Mouse (Mus musculus): Measurements from ENCODE around the gene Hpd.
A peak's percentile ranks its signal among the peaks of the same experiment; 100 is the strongest.

Hpd gene

DNA sequence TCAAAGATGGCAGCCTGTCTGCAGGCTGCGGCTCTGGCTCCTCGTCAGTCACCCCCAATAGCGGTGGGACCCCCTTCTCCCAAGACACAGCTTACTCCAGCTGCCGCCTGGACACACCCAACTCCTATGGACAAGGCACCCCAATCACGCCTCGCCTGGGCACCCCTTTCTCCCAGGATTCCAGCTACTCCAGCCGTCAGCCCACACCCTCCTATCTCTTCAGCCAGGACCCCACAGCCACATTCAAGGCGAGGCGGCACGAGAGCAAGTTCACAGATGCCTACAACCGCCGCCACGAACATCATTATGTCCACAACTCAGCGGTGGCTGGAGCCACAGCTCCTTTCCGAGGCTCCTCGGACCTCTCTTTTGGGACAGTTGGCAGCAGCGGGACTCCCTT is 35.0 kb downstream of the Hpd start:
- no peak for DNase-seq (ENCODE audit: low read depth, low spot score)

DNA sequence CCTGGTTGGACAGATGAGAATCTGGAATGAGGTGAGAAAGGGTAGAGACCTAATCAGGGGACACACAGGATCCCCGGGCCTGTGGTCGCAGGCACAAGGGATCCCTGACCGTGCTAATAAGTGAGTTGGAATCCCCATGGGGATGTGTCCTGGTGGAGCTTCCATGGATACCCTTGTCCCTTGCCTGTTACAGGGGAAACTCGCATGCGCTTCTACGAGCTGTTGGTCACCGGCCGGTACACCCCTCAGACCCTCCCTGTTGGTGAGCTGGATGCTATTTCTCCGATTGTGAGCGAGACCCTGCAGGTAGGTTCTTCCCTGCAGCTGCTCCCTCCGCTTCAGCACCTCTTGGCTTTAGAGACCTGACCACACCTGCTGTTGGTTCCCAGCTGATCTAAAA is 36.2 kb downstream of the Hpd start:
- no peak for DNase-seq (ENCODE audit: low read depth, low spot score)

DNA sequence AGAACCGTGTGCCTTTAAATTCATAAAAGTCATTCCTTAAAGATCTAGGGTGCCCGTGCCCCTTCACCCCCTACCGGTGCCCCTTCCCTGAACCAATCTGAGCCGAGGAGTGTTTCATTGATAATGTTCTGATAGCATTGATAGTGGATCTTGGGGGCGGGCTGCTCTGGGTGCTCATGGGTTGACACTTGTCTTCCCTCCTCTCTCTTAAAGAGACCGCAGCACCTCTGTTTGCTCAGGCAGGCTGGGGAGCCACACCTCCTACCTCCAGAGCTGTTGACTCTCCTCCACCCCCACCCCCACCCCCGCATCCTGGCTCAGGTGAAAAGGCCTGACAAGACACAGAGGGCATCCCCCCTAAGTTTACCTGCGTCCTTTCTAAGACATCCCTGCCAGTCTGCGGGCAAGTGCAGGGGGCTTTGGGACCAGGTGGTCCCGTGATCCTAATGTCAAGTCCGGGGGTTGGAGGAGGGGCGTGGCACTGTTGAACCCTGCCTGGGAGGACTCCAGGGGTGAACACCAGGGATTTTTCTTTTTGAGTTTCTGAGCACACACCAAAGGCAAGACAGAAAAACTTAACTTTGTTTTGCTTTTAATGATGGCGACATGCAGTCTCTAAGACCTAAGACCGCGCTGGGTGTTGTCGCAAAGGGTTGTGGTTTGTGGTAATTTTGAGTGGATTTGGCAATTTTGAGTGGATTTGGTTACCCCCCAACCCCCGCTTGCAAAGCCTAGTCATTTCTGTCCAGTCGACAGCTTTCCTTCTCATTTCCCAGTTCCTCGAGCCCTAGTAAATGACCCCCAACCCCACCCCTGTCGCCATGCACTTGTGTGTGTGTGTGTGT is 37.6 kb downstream of the Hpd start:
- DNase-seq (ENCODE audit: low read depth, low spot score) = no peak

DNA sequence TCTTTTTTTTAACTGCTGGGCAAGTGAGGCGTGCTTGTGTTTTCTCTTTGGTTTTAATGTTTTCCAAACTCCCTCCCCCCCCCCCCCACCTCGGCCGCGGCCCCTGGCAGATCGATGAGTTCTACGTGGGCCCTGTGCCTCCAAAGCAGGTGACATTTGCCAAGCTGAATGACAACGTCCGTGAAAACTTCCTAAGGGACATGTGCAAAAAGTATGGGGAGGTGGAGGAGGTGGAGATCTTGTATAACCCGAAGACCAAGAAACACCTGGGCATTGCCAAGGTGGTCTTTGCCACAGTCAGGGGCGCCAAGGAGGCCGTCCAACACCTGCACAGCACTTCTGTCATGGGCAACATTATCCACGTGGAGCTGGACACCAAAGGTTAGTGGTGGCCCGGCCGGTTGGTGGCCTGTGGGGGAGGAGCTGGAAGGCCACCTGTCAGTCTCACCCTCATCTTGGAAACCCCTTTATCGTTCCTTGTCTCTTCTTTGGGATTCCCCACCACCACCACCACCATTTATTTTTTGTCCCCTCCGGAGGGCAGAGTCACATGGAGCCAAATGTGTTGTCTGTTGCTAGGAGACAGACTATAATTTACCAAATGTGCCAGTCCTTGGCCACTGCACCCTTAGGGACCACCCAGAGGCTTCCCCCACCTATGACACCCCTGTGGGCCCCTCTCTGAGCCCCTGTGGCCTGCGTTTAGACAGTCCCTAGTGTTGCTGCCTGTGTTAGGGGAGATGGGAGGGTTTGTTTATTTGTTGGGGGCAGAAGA is 38.4 kb downstream of the Hpd start:
- no peak for DNase-seq (ENCODE audit: low read depth, low spot score)

DNA sequence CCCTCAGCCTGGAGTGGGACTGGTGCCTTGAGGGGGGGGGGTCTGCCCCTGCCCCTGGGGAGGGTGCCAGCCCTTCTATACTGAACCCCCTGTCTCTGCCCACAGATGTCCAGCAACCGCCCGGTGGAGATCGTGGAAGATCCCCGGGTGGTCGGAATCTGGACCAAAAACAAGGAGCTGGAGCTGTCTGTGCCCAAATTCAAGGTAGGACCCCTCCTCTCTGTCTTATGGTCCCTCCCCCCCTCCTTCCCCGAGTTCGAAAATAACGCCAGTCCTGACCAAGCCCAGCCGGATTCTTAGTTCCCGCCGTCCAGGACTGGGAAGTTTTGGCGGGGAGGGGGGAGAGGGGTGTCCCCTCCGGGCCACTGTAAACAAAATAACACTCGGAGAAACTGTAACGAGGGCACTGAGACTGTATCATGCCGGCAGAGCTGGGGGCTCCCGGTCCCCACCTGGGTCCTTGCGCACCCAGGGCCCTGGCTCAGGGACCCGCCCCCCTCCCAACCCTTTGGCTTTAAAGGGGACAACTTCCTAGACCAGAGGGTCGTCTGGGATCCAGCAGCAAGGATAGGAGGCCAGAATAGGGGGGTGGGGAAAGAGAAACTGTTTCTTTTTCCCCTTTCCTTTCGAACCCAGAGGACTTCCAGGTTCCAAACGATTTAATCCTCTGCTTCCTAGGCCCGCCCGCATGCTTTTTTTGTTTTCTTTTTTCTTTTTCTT is 39.1 kb downstream of the Hpd start:
- no peak for DNase-seq (ENCODE audit: low read depth, low spot score)

DNA sequence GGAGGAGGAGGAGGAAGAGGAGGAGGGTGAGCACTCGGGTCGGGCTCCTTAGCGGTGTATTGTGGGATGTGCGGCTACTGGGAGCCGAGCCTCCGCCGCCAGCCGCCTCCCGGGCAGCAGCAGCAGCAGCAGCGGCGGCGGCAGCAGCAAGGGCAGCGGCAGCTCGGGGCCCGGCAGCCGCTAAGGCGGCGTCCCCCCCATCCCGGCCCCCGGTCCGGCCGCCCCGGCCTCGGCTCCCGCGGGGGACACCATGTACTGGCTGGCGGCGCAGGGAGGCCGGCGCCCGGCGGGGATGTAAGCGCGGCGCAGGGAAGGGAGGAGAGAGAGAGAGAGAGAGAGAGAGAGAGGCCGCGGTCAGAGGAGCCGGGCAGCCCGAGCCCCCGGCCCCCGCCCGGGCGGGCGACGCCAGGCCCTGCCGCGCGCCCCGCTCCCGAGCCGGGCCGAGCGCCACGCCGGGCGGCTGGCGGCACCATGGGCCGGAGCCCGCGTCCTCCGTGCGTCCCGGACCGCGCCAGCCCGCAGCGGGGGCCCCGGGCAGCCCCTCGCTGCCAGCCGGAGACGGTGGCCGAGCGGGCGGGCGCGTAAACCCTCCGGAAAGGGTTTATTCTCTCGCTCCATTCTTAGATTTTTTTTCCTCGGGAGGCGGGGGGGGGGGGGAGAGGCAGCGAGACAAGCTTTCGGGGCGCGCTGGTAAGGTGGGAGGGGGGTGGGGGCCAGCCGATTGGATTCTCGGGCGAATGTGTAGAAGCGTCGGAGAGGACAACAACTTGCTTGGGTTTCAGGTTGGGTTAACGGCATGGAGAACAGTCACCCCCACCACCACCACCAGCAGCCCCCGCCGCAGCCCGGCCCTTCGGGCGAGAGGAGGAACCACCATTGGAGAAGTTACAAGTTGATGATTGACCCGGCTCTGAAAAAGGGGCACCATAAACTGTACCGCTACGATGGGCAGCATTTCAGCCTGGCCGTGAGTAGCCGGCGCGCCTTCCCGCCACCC is 40.1 kb downstream of the Hpd start, which contains the start of gene Setd1b:
Setd1b (plus strand) TSS at position 33 of the 997 bp plus-strand sequence.
- DNase-seq (ENCODE audit: low read depth, low spot score) = no peak

DNA sequence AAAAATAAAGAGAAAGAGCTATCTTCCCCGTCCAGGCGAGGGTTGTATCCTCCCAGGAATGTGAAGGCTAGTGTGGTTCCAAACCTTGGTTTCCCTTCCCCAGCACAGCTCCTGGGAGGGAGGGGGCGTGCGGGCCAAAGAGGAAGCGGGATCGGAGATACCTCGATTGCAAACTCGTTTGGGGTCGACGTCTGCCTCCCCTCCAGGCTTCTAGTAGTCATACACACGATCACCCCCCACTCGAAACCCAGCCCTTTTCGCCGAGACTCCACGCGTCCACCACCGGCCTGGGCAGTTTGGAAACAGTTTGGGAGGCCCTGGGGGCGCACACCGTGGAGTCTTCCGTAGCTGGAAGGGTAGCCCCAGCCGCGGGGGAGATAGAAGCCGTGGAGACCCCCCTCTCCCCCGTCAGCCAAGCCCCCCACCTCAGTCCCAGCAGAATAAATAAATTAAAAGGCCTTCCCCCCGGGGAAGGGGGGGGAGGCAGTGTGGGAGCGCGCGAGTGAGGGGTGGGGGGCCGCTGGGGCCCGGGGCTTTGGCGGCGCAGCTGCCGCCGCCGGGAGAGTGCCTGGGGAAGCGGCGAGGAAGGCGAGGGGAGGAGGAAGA is 40.9 kb downstream of the Hpd start:
- DNase-seq (ENCODE audit: low read depth, low spot score) = no peak

DNA sequence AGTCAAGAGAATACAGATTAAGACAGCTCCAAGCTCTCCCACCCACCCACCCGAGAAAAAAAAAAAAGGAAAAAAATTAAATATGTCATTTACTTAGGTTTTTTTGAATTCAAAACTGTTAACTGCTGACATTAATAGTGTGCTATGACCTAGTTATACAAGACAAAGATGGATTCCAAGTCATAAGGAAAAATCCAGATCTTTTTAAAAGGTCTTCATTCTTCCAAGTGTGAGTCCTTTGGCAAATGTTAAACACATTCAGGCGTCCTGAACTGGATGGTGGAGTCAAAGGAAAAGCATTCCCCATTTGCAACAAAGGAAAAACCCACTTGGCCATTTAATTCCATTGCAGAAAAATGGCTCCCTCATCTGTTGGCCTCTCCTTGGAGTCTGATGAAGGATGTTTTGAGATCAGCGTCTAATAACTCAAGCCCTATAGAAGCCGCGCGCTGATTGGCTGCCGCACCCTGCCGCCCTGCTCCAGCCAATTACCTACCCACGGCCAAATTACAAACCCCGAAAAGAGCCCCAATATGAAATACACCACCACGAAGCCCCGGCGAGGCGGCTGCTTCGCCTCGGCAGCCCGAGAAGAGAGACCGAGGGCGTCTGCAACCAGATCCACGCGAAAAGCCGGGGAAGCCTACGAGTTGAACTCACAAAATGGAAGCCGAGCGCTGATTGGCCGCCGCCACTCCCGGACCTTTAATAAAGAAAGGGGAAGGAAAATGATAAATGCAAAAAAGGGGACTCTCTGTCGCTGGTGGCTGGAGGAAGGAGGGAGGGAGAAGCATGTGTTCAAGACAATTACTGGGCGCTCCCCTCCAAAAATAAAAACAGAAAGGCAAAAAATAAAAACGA is 41.6 kb downstream of the Hpd start:
- peak; percentile 87 for DNase-seq (ENCODE audit: low read depth, low spot score)

DNA sequence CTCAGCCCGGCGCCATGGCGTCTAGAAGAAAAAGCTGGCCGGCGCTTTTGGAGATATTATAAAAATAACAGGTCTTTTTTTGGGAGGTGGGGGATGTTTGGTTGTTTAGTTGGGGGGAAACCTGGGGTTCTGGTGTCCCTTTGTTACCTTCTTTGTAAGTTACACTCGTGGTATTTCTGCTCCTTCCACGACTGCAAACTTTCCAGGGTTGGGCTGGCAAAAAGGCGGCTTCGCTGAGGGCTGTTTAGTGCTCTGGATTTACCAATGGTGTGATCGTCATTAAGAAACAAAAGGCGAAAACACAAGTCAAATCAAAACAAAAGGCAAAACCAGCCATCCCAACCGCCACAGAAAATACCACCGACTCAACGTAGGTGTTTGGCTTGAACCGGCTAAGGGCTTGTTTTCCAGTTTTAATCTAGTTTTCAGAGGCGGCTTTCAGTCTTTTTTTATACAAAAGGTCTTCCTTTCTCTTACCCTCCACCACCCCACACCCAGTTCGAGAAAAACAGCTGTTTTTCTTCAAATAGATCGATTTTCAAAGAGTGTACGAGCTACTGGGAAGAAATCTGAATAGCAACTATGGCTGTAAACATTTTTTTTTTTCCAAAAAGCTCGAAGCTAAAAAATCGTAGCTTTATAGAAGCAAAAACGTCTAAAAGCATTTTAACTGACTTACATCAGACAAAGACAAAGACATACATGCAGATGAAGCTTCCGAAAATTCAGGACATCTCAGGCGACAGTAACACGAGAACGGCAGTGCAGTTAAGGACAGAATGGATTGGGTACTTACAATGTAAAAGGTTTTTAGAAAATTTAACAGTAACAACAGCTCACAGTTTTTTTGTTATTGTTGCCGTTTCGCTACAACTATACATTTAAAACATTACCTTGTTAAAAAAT is 42.6 kb downstream of the Hpd start:
- no peak for DNase-seq (ENCODE audit: low read depth, low spot score)

DNA sequence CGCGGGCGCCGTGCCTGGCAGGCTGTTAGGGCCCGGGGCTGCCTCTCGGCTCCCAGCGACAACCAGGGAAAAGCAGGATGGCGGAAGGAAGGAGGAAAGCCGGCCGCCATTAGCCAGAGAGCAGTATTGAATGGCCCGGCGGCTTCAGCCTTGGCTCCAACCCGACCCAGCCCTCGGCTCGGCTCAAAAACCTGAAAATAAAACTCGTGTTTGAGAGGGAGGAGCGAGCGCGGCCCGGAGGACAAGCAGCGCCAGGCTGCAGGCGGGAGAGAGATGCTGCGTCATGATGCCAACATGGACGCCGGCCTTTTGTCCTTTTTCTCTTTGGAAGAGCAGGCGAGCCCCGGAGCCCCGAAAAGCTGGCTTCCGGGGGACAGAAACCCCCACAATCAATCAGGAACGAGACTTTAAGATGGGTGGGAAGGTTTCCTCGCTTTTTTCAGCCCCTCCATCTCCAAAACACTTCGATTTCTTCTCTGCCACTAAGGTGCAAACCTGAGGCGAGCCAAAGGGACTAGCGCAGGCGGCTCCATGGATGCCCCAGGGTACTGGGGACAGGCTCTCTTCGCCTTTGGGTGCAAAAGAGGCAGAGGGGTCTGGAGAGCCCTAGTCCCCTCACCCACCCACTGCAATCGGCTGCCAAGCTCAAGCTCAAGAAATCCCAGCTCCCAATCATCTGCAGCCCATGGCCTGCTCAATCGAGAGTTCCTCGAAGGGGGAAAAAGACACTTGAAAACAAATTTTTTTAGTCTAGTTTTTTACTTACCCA is 43.4 kb downstream of the Hpd start:
- DNase-seq (ENCODE audit: low read depth, low spot score) = no peak

DNA sequence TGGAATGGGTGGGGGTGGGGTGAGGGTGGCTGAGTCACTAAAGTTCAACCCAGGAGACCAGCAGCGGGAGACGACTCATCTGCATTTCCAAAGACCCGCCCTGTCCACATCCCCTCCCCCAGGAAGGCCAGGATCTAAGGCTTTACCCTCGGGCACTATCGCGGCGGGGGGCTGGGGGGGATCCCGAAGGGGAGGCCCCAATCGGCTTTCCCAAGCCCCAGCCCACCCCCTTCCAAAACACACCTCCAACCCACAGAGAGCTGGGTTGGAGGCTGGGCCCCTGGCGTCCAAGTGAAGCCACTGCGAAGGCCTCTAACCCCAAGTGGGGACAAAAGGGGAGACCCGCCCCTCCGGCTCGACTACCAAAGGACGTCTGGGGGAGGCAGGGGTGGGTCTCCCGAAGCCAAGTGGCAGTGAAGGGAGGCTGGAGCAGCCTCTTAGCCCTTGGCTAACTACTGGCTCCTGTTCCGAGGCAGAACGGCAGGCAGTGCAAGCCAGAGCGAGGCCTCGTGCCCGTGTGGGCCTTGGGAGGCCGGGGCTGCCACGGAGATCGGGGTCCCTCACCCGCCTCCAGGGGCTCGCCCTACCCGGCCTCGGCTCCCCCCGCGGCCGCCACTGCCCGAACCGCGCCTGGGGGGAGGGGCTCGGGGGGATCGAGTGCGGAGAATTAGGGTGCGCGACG is 44.2 kb downstream of the Hpd start:
- DNase-seq (ENCODE audit: low read depth, low spot score) = no peak

DNA sequence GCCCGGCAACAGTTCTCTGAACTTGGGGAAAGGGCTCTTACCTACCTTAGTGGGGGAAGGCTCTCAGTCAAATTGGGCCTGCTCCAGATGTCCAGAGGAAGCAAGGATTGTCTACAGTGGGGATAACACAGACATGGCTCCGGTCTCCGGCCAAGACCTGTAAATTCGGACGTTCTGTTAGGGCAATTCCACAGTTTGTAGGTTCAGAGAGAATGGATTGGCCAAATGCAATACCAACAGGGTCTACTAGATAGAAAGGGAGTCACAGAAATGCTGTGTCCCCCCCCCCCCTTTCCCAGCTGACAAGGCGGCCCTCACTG is 44.7 kb downstream of the Hpd start:
- no peak for DNase-seq (ENCODE audit: low read depth, low spot score)

DNA sequence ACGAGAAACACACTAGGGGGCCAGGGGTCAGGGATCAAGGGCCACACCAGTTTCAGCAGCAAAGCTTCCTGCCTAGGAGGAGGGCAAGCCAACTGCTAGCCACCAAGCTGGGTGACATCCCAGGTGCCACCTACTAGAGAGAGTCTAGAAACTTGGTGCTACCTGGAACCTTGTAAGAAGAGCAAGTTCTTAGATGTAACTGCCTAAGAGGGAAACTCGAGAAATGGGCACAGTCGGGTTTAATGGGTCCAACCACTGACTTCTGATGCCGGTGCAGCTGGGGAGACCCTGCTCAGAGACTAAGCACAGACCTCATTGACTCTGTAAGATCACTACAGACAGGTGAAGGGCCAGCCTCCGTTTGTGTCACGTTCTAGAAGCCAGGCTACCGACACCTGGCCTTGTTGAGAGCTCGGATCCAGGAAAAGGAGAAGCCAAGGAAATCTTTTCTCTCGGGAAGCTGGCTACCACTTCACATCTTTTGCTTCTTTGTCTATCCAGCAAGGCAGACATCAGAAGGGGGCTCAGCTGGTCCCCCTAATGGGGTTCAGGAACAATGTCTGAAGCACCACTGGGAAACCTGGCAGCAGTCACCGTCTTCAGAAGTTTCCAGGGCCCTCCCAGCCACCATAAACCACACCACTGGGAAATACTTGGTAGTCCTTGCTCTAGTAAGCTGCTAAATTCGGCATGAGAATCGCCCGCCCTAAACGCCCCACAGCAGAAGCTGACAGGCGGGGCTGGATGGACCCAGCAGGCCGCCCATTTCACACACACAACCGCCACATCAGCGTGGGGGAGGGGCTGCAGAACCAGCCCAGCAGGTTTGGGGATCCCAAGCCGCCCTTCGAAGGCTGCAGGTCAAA is 45.2 kb downstream of the Hpd start:
- DNase-seq (ENCODE audit: low read depth, low spot score) = no peak

DNA sequence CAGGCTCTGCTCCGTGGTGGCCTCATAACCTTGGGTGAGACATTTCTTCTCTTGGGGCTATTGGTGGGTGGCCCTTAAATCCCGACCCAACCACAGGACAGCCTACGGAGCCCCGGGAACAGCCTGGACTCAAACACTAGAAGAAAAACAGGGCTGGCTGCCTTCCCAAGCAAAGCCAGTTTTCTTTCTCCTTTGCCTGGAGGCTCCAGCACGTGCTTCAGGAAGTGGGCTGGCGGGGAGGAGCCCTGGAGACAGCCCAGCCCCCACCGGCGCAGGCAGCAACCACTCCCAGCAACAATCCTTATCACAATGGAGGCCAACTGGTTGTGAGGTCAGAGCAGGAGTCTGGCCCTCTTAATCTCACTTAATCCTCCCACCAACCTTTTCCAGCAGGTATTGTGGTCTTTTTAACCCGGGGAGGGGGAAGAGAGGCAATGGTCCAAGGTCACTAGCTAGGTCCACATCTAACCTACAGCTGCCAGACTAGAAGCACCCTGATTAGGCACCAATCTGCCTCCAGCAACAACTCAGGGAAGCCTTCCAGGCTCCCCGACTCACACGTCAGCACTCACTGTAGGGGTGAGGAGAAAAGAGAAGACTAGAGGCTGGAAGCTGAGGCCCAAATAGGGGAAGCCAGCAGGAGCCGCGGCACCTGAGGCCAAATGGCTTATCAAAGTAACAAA is 46.0 kb downstream of the Hpd start:
- DNase-seq (ENCODE audit: low read depth, low spot score) = no peak

DNA sequence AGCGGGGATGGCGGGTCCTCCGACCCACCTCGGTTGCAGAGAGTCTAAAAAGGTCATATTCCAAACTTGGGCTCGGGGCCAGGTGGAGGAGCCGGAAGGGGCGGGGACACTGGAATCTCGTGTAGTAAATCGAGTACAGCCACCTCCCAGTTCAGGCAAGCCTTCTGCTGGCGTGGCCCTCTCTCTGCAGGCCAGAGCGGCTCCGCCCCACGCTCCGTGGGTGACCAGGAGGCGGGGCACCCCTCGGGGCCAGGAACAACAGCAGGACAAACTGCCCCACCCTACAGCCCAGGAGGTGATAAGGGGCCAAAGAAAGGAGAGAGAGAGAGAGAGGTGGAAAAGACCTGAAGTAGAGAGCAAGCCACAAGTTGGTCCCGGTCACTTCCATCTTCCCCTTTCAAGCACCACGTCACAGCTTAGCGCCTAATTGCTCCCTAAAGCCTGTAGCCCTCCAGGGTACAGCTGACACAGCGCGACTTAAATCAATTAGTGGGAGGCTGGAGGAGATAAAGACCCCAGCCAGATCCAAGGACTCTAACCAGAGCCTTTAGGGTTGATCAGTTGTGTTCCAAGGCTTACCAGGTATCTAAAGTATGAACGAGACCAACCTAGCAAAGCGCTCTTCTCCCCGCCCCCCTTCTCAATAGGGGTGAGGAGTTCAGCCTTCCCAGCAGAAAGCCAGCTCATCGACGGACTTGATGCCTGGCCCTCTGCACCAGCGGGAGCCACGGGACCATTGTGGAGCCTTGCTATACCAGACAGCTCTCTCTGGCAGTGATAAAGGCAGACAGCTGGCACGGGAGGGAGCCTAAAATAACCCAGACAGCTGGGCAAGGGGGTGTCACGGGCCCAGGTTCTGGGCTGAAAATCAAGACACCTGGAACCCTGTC is 46.8 kb downstream of the Hpd start:
- no peak for DNase-seq (ENCODE audit: low read depth, low spot score)
